Mouse (Mus musculus) embryonic facial prominence, embryonic 13.5 days (tissue): ENCODE measurements around the gene Fbxl7. TPM values are rescaled to one million over a fixed set of nuclear protein-coding genes. Genes with fewer than 3 reads are reported as not detected.
A peak's percentile ranks its signal among the peaks of the same experiment; 100 is the strongest.

Experiments
- ATAC-seq: fragments of 200-750 bp; cut with Nextera tagmentation; 2 replicates; pipeline ENCODE4 v1.8.0; 2017; ENCODE audit warnings: low read depth; ENCODE audit not compliant: insufficient number of reproducible peaks, insufficient read depth, low FRiP score, low TSS enrichment
- H3K27ac ChIP-seq: fragments of 300-500 bp; sonication (generic); 2 replicates; pipeline ENCODE4 v1.5.1; 2015; ENCODE audit warnings: moderate library complexity, mild to moderate bottlenecking, inconsistent platforms
- H3K27me3 ChIP-seq: fragments of 300-500 bp; sonication (generic); 2 replicates; pipeline ENCODE4 v1.6.1; 2015; ENCODE audit warnings: mild to moderate bottlenecking, inconsistent platforms
- H3K36me3 ChIP-seq: fragments of 300-500 bp; sonication (generic); 2 replicates; pipeline ENCODE4 v1.6.1; 2015; ENCODE audit warnings: mild to moderate bottlenecking, inconsistent platforms
- H3K4me1 ChIP-seq: fragments of 300-500 bp; sonication (generic); 2 replicates; pipeline ENCODE4 v1.6.1; 2015; ENCODE audit warnings: inconsistent platforms
- H3K4me2 ChIP-seq: fragments of 300-500 bp; sonication (generic); 2 replicates; pipeline ENCODE4 v1.6.1; 2015; ENCODE audit warnings: moderate library complexity, mild to moderate bottlenecking, inconsistent platforms
- H3K4me3 ChIP-seq: fragments of 300-500 bp; sonication (generic); 2 replicates; pipeline ENCODE4 v1.5.1; 2015; ENCODE audit warnings: mild to moderate bottlenecking, inconsistent platforms
- H3K9ac ChIP-seq: fragments of 300-500 bp; sonication (generic); 2 replicates; pipeline ENCODE4 v1.6.1; 2015; ENCODE audit warnings: mild to moderate bottlenecking, inconsistent platforms
- H3K9me3 ChIP-seq: fragments of 300-500 bp; sonication (generic); 2 replicates; pipeline ENCODE4 v1.6.1; 2016; ENCODE audit warnings: inconsistent platforms
- WGBS: fragments of 180-500 bp; shearing (Covaris S2); methylation state at CpG from one replicate; pipeline ENCODE4 v1.1.7; 2015; ENCODE audit warnings: mixed read lengths; 5-methylcytosine and 5-hydroxymethylcytosine counted together
- polyA plus RNA-seq: library from polyadenylated mRNA; unstranded; fragments of >200 nt; fragmentation: Nextera tagmentation; extraction: Ambion mirVana; gene quantifications from 2 replicates; pipeline ENCODE4 v1.2.1, GENCODE M21; 2015

Gene Fbxl7
- polyA plus RNA-seq, 1 experiment from 2014 or later: 37.3 TPM

GRCm38 (mm10) chr15:26693075-26693474 is 202.3 kb downstream of the Fbxl7 start:
- H3K9me3 ChIP-seq: no peaks in the 10 kb centered on the region
- no peaks in the 10 kb centered on the region for H3K36me3 ChIP-seq
- 67% methylated on average over 3 of the region's 3 CpGs for WGBS
- no peaks in the 10 kb centered on the region for H3K27me3 ChIP-seq
- no peak overlapping the region for H3K9ac ChIP-seq
- ATAC-seq: no peak
- no peak overlapping the region for H3K4me2 ChIP-seq
- no peak overlapping the region for H3K27ac ChIP-seq
- H3K4me1 ChIP-seq: 0 out of 2 replicates have a peak, but pooled peaks cover 5% of the 10 kb centered on the region
- H3K4me3 ChIP-seq: no peak overlapping the region

- WGBS: 72% methylated on average over 10 of the region's 10 CpGs
Measured at GRCm38 (mm10) chr15:26688472-26689104, 206.8 kb downstream of the Fbxl7 start.

DNA sequence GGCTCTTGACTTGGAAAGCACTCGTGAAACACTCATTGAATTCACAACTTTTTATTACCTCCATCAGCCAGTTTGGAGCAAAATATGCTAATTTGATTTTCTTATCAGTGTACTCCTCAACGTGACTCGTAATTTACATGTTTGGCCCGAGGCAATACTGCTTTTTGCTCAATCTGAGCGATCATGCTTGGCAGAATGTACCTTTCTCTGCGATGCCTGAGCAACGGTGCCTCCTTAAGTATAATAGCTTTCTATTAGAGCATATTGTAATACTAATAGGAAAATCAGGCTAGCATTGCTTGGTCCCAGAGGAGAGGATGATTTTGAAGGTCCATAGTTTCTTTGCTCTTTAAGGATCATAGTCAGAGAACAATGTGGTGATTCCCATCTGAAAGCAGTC is 207.7 kb downstream of the Fbxl7 start:
- H3K27me3 ChIP-seq: no peaks in the 10 kb centered on the region
- H3K4me1 ChIP-seq: 0 out of 2 replicates have a peak, but pooled peaks cover 5% of the 10 kb centered on the region
- no peak overlapping the region for H3K4me2 ChIP-seq
- H3K36me3 ChIP-seq: no peaks in the 10 kb centered on the region
- H3K9ac ChIP-seq: no peak overlapping the region
- ATAC-seq: no peak
- H3K27ac ChIP-seq: no peak overlapping the region
- no peaks in the 10 kb centered on the region for H3K9me3 ChIP-seq
- no peak overlapping the region for H3K4me3 ChIP-seq
- 64% methylated on average over 7 of the region's 7 CpGs for WGBS

More at GRCm38 (mm10) chr15:26688472-26689104, 206.8 kb downstream of the Fbxl7 start:
- H3K36me3 ChIP-seq: no peaks in the 10 kb centered on the region
- H3K4me3 ChIP-seq: no peak overlapping the region
- H3K4me2 ChIP-seq: no peak overlapping the region
- H3K9me3 ChIP-seq: no peaks in the 10 kb centered on the region
- ATAC-seq: no peak
- H3K4me1 ChIP-seq: 0 out of 2 replicates have a peak, but pooled peaks cover 5% of the 10 kb centered on the region
- H3K9ac ChIP-seq: no peak overlapping the region
- no peak overlapping the region for H3K27ac ChIP-seq
- H3K27me3 ChIP-seq: no peaks in the 10 kb centered on the region

GRCm38 (mm10) chr15:26682279-26682678 is 213.1 kb downstream of the Fbxl7 start:
- no peak for ATAC-seq
- Histone ChIP-seq H3K4me3 (no peak overlapping the region), H3K27me3 (no peaks in the 10 kb centered on the region), H3K4me2 (no peak overlapping the region), H3K27ac (no peak overlapping the region), H3K9ac (no peak overlapping the region), H3K4me1 (no peaks in the 10 kb centered on the region), H3K9me3 (no peaks in the 10 kb centered on the region), H3K36me3 (no peaks in the 10 kb centered on the region)
- 84% methylated on average over 9 of the region's 9 CpGs for WGBS

GRCm38 (mm10) chr15:26673239-26673859 is 222.0 kb downstream of the Fbxl7 start:
- Histone ChIP-seq H3K4me3 (no peak overlapping the region), H3K9ac (no peak overlapping the region), H3K36me3 (no peaks in the 10 kb centered on the region), H3K4me2 (no peak overlapping the region), H3K4me1 (peaks cover 3% of the 10 kb centered on the region; the same call in 1 of the 2 replicates), H3K9me3 (no peaks in the 10 kb centered on the region), H3K27ac (no peak overlapping the region), H3K27me3 (no peaks in the 10 kb centered on the region)
- WGBS: 66% methylated on average over 5 of the region's 5 CpGs
- ATAC-seq: no peak

DNA sequence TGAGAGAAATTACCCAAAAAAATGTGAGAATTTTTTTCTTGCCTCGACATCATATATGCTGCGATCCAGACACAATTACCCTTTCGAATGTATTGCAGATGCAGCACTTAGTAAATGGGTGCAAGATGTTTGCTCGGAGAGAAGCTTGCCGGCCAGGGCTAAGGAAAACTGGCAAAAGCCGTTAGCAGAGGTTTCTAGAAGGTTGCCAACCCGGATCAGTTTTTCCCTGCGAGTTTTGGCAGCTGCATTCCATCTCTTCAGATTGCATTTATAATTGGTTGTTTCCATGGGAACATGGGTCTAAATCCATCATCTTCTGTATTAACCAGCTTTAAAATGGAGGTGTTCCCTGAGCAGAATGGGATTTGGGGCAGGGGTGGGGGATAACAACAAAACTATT is 240.4 kb downstream of the Fbxl7 start:
- H3K36me3 ChIP-seq: no peaks in the 10 kb centered on the region
- peak overlapping the region; percentile 66 for H3K27ac ChIP-seq
- ATAC-seq: no peak
- no peaks in the 10 kb centered on the region for H3K9me3 ChIP-seq
- H3K4me2 ChIP-seq: peak overlapping the region; percentile 33; the same call in 1 of the 2 replicates
- peaks cover 10% of the 10 kb centered on the region; the same call in 1 of the 2 replicates for H3K4me1 ChIP-seq
- no peaks in the 10 kb centered on the region for H3K27me3 ChIP-seq
- no peak overlapping the region for H3K4me3 ChIP-seq
- WGBS: 31% methylated on average over 8 of the region's 8 CpGs
- no peak overlapping the region for H3K9ac ChIP-seq

DNA sequence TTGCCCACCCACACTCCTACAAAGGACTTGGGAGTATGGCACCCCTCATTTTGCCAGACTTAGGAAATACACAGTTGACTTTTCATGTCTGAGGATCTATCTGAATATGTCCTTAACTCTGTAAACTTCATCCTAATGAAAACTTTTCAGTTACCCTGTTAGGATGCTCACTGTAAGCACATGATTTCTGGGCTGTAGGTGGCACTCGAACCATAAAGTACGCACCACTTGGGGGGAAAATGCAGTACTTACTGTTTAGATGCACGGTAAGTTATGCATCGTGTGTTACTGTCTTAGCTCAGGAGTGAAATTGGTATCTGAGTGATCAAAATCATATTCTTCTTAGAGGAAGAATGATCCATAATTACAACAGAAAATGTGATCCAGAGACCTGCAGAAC is 252.8 kb downstream of the Fbxl7 start:
- H3K27ac ChIP-seq: no peak overlapping the region
- no peak overlapping the region for H3K4me2 ChIP-seq
- no peaks in the 10 kb centered on the region for H3K36me3 ChIP-seq
- 72% methylated on average over 4 of the region's 4 CpGs for WGBS
- no peak overlapping the region for H3K4me3 ChIP-seq
- H3K4me1 ChIP-seq: no peaks in the 10 kb centered on the region
- ATAC-seq: no peak
- no peaks in the 10 kb centered on the region for H3K9me3 ChIP-seq
- H3K9ac ChIP-seq: no peak overlapping the region
- no peaks in the 10 kb centered on the region for H3K27me3 ChIP-seq

GRCm38 (mm10) chr15:26639726-26640125 is 255.7 kb downstream of the Fbxl7 start:
- H3K4me3 ChIP-seq: no peak overlapping the region
- WGBS: 65% methylated on average over 7 of the region's 7 CpGs

GRCm38 (mm10) chr15:26635591-26635990 is 259.8 kb downstream of the Fbxl7 start:
- Histone ChIP-seq H3K4me2 (no peak overlapping the region), H3K4me1 (no peaks in the 10 kb centered on the region), H3K4me3 (no peak overlapping the region), H3K9ac (no peak overlapping the region), H3K27ac (no peak overlapping the region), H3K9me3 (no peaks in the 10 kb centered on the region), H3K36me3 (no peaks in the 10 kb centered on the region), H3K27me3 (no peaks in the 10 kb centered on the region)
- ATAC-seq: no peak
- WGBS: 67% methylated on average over 5 of the region's 5 CpGs

More at GRCm38 (mm10) chr15:26639726-26640125, 255.7 kb downstream of the Fbxl7 start:
- no peak for ATAC-seq
- H3K36me3 ChIP-seq: no peaks in the 10 kb centered on the region
- no peak overlapping the region for H3K27ac ChIP-seq
- no peaks in the 10 kb centered on the region for H3K9me3 ChIP-seq
- no peak overlapping the region for H3K4me2 ChIP-seq
- no peaks in the 10 kb centered on the region for H3K27me3 ChIP-seq
- no peak overlapping the region for H3K9ac ChIP-seq
- H3K4me1 ChIP-seq: no peaks in the 10 kb centered on the region

- H3K9me3 ChIP-seq: no peaks in the 10 kb centered on the region
- no peaks in the 10 kb centered on the region for H3K36me3 ChIP-seq
- 77% methylated on average over 2 of the region's 2 CpGs for WGBS
- H3K27me3 ChIP-seq: no peaks in the 10 kb centered on the region
- no peak for ATAC-seq
- no peak overlapping the region for H3K9ac ChIP-seq
- H3K4me3 ChIP-seq: no peak overlapping the region
- H3K4me2 ChIP-seq: no peak overlapping the region
- H3K4me1 ChIP-seq: 0 out of 2 replicates have a peak, but pooled peaks cover 3% of the 10 kb centered on the region
- H3K27ac ChIP-seq: no peak overlapping the region
Measured at GRCm38 (mm10) chr15:26628181-26628580, 267.2 kb downstream of the Fbxl7 start.

DNA sequence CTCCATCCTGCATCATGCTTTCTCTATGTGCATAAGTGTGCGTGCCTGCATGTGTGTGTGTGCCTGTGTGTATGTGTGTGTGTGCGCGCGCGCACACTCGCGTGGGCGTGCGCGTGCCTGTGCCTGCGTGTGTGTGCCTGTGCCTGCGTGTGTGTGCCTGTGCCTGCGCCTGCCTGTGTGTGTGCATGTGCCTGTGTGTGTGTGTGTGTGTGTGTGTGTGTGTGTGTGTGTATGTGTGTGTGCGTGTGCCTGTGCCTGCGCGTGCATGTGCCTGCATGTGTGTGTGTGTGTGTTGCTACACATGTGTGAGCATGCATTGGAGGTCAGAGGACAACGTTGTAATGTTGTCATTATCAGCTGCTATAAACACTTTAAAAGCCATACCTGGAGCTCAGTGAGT is 272.1 kb downstream of the Fbxl7 start:
- H3K27me3 ChIP-seq: no peaks in the 10 kb centered on the region
- H3K4me2 ChIP-seq: no peak overlapping the region
- no peaks in the 10 kb centered on the region for H3K9me3 ChIP-seq
- ATAC-seq: no peak
- no peak overlapping the region for H3K9ac ChIP-seq
- H3K27ac ChIP-seq: no peak overlapping the region
- 95% methylated on average over 17 of the region's 17 CpGs for WGBS
- no peaks in the 10 kb centered on the region for H3K36me3 ChIP-seq
- H3K4me1 ChIP-seq: peaks cover 25% of the 10 kb centered on the region
- no peak overlapping the region for H3K4me3 ChIP-seq

DNA sequence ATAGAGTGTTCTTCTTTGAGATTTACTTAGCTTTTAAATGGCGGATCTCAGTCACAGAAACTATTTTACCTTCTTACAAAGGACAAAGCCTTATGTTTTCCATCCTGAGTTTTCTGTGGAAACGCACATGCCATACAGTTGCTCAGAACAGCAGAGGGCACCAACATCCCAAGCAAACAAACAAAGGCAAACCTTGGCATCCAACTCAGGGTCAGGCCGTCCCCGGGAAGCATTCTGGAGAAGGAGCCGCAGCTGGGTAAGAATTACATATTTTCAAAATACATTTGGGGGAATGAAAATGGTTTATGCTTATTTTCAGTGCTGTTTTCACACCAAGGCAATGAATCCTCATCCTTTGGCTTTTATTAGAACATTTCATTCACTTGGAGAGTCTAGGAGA is 275.1 kb downstream of the Fbxl7 start:
- no peak overlapping the region for H3K4me2 ChIP-seq
- ATAC-seq: no peak
- H3K4me3 ChIP-seq: no peak overlapping the region
- no peaks in the 10 kb centered on the region for H3K36me3 ChIP-seq
- H3K4me1 ChIP-seq: peaks cover 25% of the 10 kb centered on the region
- 27% methylated on average over 5 of the region's 5 CpGs for WGBS
- H3K27me3 ChIP-seq: no peaks in the 10 kb centered on the region
- H3K9ac ChIP-seq: no peak overlapping the region
- H3K27ac ChIP-seq: peak overlapping the region; percentile 7; the same call in 1 of the 2 replicates
- no peaks in the 10 kb centered on the region for H3K9me3 ChIP-seq
